Mouse (Mus musculus): ENCODE data around the gene Ift81. TPM values are rescaled to one million over a fixed set of nuclear protein-coding genes. Genes with fewer than 3 reads are reported as not detected.
A peak's percentile ranks its signal among the peaks of the same experiment; 100 is the strongest.

Gene Ift81
- total and polyA plus RNA-seq, 2 experiments from 2014 or later: 43.8 to 51.6 TPM

DNA sequence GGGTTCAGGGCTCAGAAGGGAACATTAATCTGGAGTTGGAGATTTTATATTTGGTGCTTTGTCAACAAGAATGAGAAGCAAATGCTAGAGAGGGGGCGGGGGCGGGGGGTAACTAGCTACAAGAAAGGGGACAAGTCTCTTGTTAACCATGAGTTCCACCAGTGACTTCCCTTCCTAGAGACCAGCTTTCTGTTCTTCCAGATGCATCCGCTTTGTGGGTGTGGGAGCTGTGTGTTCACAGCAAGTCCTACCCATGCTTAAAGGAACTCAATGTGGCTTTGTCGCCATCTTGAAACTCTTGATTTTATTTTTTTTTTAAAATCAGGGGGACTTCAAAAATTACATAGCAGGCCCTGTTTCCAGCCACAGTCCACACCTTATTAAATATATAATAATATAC lies 25.2 kb upstream of the Ift81 start:
- no peak for DNase-seq (ENCODE audit: low spot score)
- no peaks in the 10 kb centered on the region for H3K36me3 ChIP-seq (replicated peaks; ENCODE audit: control insufficient read depth, insufficient read depth, low read length)
- H3K4me1 ChIP-seq (ENCODE audit: control insufficient read depth, insufficient read depth): no peaks in the 10 kb centered on the region; the same call in 1 of the 2 replicates
- H3K4me3 ChIP-seq (ENCODE audit: low read depth, low read length): no peak overlapping the region
- TF ChIP-seq EP300 (IDR thresholded peaks at IDR 0.05; ENCODE audit: low read depth): no peak
- no peak for TF ChIP-seq CTCF (IDR thresholded peaks at IDR 0.05; ENCODE audit: low read depth)
- no peaks in the 10 kb centered on the region for H3K27me3 ChIP-seq (ENCODE audit: control insufficient read depth, insufficient read depth, low read length)
- no peak overlapping the region for H3K9ac ChIP-seq (replicated peaks; ENCODE audit: low read depth, low read length)
- H3K9me3 ChIP-seq (replicated peaks; ENCODE audit: control insufficient read depth, low read length): no peaks in the 10 kb centered on the region
- WGBS: 95% methylated on average over 4 of the region's 4 CpGs
- no peak overlapping the region for H3K4me2 ChIP-seq (ENCODE audit: low read depth, low read length)
- no peak for ATAC-seq (ENCODE audit: insufficient read depth, low read depth)
- H3K27ac ChIP-seq (ENCODE audit: low read depth): no peak overlapping the region

DNA sequence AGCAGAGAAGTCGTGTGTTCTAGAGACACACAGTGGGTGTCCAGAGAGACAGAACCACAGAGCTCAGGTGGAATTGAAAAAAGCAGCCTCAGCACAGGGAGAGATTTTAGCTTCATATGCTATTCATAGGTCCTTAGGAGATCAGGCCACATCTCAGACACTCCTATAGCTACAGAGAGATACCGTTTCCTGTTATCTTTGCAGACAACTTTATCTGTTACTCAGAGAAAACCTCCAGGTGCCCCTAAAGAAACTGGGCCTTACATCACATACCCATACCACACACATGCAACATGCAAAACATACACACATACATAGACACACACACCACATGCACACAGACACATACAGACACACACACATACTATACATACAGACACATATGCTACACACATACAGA lies 24.0 kb upstream of the Ift81 start:
- Histone ChIP-seq H3K4me2 (ENCODE audit: low read depth, low read length) (no peak overlapping the region), H3K4me1 (ENCODE audit: control insufficient read depth, insufficient read depth) (no peaks in the 10 kb centered on the region), H3K4me3 (ENCODE audit: low read depth, low read length) (no peak overlapping the region), H3K9ac (replicated peaks; ENCODE audit: low read depth, low read length) (no peak overlapping the region), H3K9me3 (replicated peaks; ENCODE audit: control insufficient read depth, low read length) (no peaks in the 10 kb centered on the region), H3K27ac (ENCODE audit: low read depth) (no peak overlapping the region), H3K36me3 (replicated peaks; ENCODE audit: control insufficient read depth, insufficient read depth, low read length) (no peaks in the 10 kb centered on the region), H3K27me3 (ENCODE audit: control insufficient read depth, insufficient read depth, low read length) (no peaks in the 10 kb centered on the region)
- TF ChIP-seq EP300 (IDR thresholded peaks at IDR 0.05; ENCODE audit: low read depth): no peak
- TF ChIP-seq CTCF (IDR thresholded peaks at IDR 0.05; ENCODE audit: low read depth): no peak
- DNase-seq (ENCODE audit: low spot score): no peak
- WGBS: 49% methylated on average over 2 of the region's 2 CpGs
- no peak for ATAC-seq (ENCODE audit: insufficient read depth, low read depth)

DNA sequence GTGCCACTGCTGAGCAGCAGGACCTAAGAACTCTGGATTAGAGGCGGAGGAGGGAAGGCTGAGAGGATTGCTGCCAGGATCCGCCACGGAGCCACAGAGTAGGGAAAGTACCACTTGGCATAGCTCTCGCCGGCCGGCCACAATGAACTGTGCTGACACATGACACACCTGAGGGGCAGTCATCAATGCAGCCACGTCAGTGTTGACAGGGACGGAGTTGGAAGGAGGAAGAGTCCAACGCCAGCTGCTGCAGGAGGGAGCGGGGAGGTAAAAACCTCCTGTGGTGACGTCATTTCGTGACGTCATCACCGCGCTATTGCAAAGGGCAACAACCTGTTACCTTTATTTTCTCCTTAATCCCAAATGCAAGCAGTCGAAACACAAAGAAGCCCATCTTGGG lies 22.6 kb upstream of the Ift81 start:
- Histone ChIP-seq H3K4me2 (ENCODE audit: low read depth, low read length) (peak overlapping the region; percentile 21), H3K4me3 (ENCODE audit: low read depth, low read length) (no peak overlapping the region), H3K9ac (replicated peaks; ENCODE audit: low read depth, low read length) (no peak overlapping the region), H3K9me3 (replicated peaks; ENCODE audit: control insufficient read depth, low read length) (no peaks in the 10 kb centered on the region), H3K27ac (ENCODE audit: low read depth) (no peak overlapping the region), H3K4me1 (ENCODE audit: control insufficient read depth, insufficient read depth) (no peaks in the 10 kb centered on the region), H3K36me3 (replicated peaks; ENCODE audit: control insufficient read depth, insufficient read depth, low read length) (no peaks in the 10 kb centered on the region), H3K27me3 (ENCODE audit: control insufficient read depth, insufficient read depth, low read length) (no peaks in the 10 kb centered on the region)
- ATAC-seq (ENCODE audit: insufficient read depth, low read depth) (peak; percentile 56; the same call in 1 of the 2 replicates), DNase-seq (ENCODE audit: low spot score) (peak; percentile 55)
- no peak for TF ChIP-seq EP300 (IDR thresholded peaks at IDR 0.05; ENCODE audit: low read depth)
- TF ChIP-seq CTCF (IDR thresholded peaks at IDR 0.05; ENCODE audit: low read depth): no peak
- 22% methylated on average over 16 of the region's 16 CpGs for WGBS

DNA sequence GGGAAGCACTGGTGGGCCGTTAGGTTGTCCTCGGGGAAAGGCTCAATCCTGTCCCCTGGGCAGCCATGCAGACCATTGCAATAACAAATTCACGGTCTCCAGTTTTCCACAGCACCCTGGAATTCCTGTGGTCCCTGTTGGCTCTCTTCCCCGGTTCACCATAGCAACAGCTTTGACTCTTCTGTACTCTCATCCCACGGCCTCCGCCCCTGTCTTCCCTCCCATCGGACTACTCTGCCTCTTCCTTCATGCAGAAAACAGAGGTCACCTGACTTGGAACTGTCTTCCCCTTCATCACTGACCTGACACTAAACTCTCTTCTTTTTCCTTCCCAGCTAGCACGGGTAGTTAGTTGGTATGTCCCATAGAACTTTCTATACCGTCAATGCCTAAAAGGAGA lies 22.0 kb upstream of the Ift81 start:
- Histone ChIP-seq H3K36me3 (replicated peaks; ENCODE audit: control insufficient read depth, insufficient read depth, low read length) (no peaks in the 10 kb centered on the region), H3K4me1 (ENCODE audit: control insufficient read depth, insufficient read depth) (no peaks in the 10 kb centered on the region), H3K4me2 (ENCODE audit: low read depth, low read length) (no peak overlapping the region), H3K27me3 (ENCODE audit: control insufficient read depth, insufficient read depth, low read length) (no peaks in the 10 kb centered on the region), H3K9me3 (replicated peaks; ENCODE audit: control insufficient read depth, low read length) (no peaks in the 10 kb centered on the region), H3K27ac (ENCODE audit: low read depth) (no peak overlapping the region), H3K9ac (replicated peaks; ENCODE audit: low read depth, low read length) (no peak overlapping the region), H3K4me3 (ENCODE audit: low read depth, low read length) (no peak overlapping the region)
- 72% methylated on average over 9 of the region's 9 CpGs for WGBS
- no peak for ATAC-seq (ENCODE audit: insufficient read depth, low read depth)
- no peak for DNase-seq (ENCODE audit: low spot score)
- no peak for TF ChIP-seq CTCF (IDR thresholded peaks at IDR 0.05; ENCODE audit: low read depth)
- no peak for TF ChIP-seq EP300 (IDR thresholded peaks at IDR 0.05; ENCODE audit: low read depth)

DNA sequence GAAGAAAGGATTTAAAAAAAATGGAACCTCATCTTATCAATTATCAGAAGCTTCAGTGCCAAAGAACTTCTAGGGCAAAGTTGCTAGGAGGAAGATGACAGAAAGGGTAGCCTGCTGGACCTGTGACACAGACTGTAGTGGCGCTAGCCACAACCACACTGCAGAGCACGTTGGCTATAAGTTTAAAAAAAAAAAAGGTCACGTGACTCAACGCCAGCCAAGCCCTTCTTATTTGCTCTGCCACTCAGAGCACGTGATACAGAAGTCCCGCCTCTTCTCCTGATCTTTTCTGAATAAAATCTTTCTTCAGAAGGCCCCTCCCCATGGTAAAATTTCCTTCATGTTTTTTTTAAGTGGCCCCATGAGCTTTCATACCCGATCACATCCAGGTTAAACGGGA lies 20.9 kb upstream of the Ift81 start:
- no peaks in the 10 kb centered on the region for H3K36me3 ChIP-seq (replicated peaks; ENCODE audit: control insufficient read depth, insufficient read depth, low read length)
- H3K9me3 ChIP-seq (replicated peaks; ENCODE audit: control insufficient read depth, low read length): no peaks in the 10 kb centered on the region
- no peak for ATAC-seq (ENCODE audit: insufficient read depth, low read depth)
- no peak overlapping the region for H3K4me3 ChIP-seq (ENCODE audit: low read depth, low read length)
- no peaks in the 10 kb centered on the region for H3K4me1 ChIP-seq (ENCODE audit: control insufficient read depth, insufficient read depth)
- H3K27me3 ChIP-seq (ENCODE audit: control insufficient read depth, insufficient read depth, low read length): no peaks in the 10 kb centered on the region
- H3K27ac ChIP-seq (ENCODE audit: low read depth): no peak overlapping the region
- H3K4me2 ChIP-seq (ENCODE audit: low read depth, low read length): no peak overlapping the region
- H3K9ac ChIP-seq (replicated peaks; ENCODE audit: low read depth, low read length): no peak overlapping the region
- DNase-seq (ENCODE audit: low spot score): no peak
- no peak for TF ChIP-seq EP300 (IDR thresholded peaks at IDR 0.05; ENCODE audit: low read depth)
- no peak for TF ChIP-seq CTCF (IDR thresholded peaks at IDR 0.05; ENCODE audit: low read depth)
- WGBS: 80% methylated on average over 8 of the region's 8 CpGs

DNA sequence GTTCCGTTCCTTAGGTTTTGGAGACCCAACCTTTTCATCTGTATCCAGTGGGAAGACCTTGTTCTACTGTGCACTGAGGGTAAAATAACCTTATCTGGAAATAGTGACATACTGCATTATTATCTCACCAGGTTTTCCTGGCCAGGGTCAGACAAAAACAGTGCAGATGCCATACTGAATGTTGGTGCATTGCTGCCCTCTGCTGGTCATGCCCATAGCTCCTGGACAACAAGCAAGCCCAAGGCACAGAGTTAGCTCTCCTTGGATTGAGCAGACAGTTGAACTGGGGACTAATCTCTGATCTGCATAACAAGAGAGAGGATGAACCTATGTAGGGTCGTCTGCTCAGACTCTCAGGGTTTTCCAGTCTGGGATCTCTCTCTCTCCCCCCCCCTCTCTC lies 12.9 kb upstream of the Ift81 start:
- TF ChIP-seq CTCF (IDR thresholded peaks at IDR 0.05; ENCODE audit: low read depth): peak; percentile 99
- no peak; the same call in 1 of the 2 replicates for TF ChIP-seq EP300 (IDR thresholded peaks at IDR 0.05; ENCODE audit: low read depth)
- H3K9me3 ChIP-seq (replicated peaks; ENCODE audit: control insufficient read depth, low read length): no peaks in the 10 kb centered on the region
- H3K36me3 ChIP-seq (replicated peaks; ENCODE audit: control insufficient read depth, insufficient read depth, low read length): no peaks in the 10 kb centered on the region
- no peaks in the 10 kb centered on the region for H3K27me3 ChIP-seq (ENCODE audit: control insufficient read depth, insufficient read depth, low read length)
- peak overlapping the region; percentile 54 for H3K27ac ChIP-seq (ENCODE audit: low read depth)
- peak; percentile 92 for DNase-seq (ENCODE audit: low spot score)
- no peak overlapping the region for H3K4me2 ChIP-seq (ENCODE audit: low read depth, low read length)
- H3K4me3 ChIP-seq (ENCODE audit: low read depth, low read length): no peak overlapping the region
- peaks cover 10% of the 10 kb centered on the region for H3K4me1 ChIP-seq (ENCODE audit: control insufficient read depth, insufficient read depth)
- whole genome bisulfite sequencing: 11% methylated on average over 2 of the region's 2 CpGs
- ATAC-seq (ENCODE audit: insufficient read depth, low read depth): peak; percentile 85
- H3K9ac ChIP-seq (replicated peaks; ENCODE audit: low read depth, low read length): no peak overlapping the region

All from heart, postnatal 0 days (tissue).